Mouse (Mus musculus): ENCODE measurements around the gene Gas7. TPM values are rescaled to one million over a fixed set of nuclear protein-coding genes. Genes with fewer than 3 reads are reported as not detected.

The Gas7 gene
- total and polyA plus RNA-seq, 3 experiments, result 0.44 TPM; not detected in 2

DNA sequence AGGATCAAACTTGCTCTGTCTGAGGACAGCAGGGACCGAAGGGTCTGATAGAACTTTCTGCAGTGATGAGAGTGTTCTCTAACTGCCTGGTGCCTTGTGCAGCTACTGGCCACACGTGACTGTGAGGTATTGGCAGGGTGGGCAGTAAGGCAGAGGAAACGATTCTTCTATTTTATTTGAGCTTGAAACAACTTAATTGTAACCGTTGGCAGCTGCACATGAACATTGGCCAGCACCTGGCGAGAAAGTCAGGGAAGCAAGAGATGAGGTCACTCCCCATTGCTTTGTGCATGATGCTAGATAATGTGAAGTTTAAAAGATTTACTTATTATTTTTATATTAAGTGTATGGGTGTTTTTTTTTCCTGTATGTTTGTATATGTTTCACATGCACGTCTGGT lies 77.9 kb downstream of the Gas7 start:
- no peak for TF ChIP-seq POLR2AphosphoS5 (IDR thresholded peaks at IDR 0.05; ENCODE audit: insufficient replicate concordance, low read depth, low read length)
- TF ChIP-seq GATA2 (IDR thresholded peaks at IDR 0.05; ENCODE audit: borderline replicate concordance, low read depth, low read length), result no peak
- TF ChIP-seq CTCF (IDR thresholded peaks at IDR 0.05; ENCODE audit: low read depth, low read length), result no peak
- no peak for TF ChIP-seq GATA1 (IDR thresholded peaks at IDR 0.05; ENCODE audit: borderline replicate concordance, low read length)
- no peak for TF ChIP-seq TAL1 (conservative IDR thresholded peaks at IDR 0.05; ENCODE audit: low read depth, low read length)
- no peak overlapping the region for H3K4me3 ChIP-seq (ENCODE audit: low read depth, low read length)
- ATAC-seq (ENCODE audit: extremely low read depth, insufficient number of reproducible peaks, low FRiP score, poor library complexity, severe bottlenecking) (no peak), DNase-seq (ENCODE audit: low spot score) (no peak)
- no peaks in the 10 kb centered on the region for H3K36me3 ChIP-seq (replicated peaks)
- no peaks in the 10 kb centered on the region for H3K4me1 ChIP-seq (ENCODE audit: insufficient read depth, low read depth, low read length)
- H3K9me3 ChIP-seq (replicated peaks), result peaks cover 62% of the 10 kb centered on the region
- H3K27me3 ChIP-seq (ENCODE audit: insufficient read depth, low read length), result no peaks in the 10 kb centered on the region

DNA sequence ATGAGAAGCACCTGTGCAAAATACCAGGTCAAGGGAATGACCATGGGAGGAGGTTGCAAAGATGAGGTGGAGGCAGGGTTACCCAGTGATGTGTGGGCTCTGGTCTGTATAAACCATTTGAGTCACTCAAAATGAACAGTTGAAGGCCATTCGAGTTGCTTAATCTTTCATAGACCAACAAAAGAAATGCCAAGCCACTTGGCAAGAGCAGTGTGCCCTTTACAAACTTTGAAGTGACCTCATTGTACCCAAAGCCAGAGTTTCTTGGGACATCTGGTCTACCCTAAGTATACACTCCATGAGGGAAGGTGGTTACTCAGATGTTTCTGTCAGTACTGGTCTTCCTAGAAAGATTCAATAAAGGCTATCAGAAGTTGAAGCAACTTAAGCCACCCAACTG lies 80.5 kb downstream of the Gas7 start:
- ATAC-seq (ENCODE audit: extremely low read depth, insufficient number of reproducible peaks, low FRiP score, poor library complexity, severe bottlenecking) (no peak), DNase-seq (ENCODE audit: low spot score) (no peak)
- no peaks in the 10 kb centered on the region for H3K4me1 ChIP-seq (ENCODE audit: insufficient read depth, low read depth, low read length)
- no peak overlapping the region for H3K4me3 ChIP-seq (ENCODE audit: low read depth, low read length)
- H3K9me3 ChIP-seq (replicated peaks), result peaks cover 65% of the 10 kb centered on the region
- no peaks in the 10 kb centered on the region for H3K27me3 ChIP-seq (ENCODE audit: insufficient read depth, low read length)
- H3K36me3 ChIP-seq (replicated peaks), result no peaks in the 10 kb centered on the region
- TF ChIP-seq GATA1 (IDR thresholded peaks at IDR 0.05; ENCODE audit: borderline replicate concordance, low read length) (no peak), POLR2AphosphoS5 (IDR thresholded peaks at IDR 0.05; ENCODE audit: insufficient replicate concordance, low read depth, low read length) (no peak), TAL1 (conservative IDR thresholded peaks at IDR 0.05; ENCODE audit: low read depth, low read length) (no peak), CTCF (IDR thresholded peaks at IDR 0.05; ENCODE audit: low read depth, low read length) (no peak), GATA2 (IDR thresholded peaks at IDR 0.05; ENCODE audit: borderline replicate concordance, low read depth, low read length) (no peak)

DNA sequence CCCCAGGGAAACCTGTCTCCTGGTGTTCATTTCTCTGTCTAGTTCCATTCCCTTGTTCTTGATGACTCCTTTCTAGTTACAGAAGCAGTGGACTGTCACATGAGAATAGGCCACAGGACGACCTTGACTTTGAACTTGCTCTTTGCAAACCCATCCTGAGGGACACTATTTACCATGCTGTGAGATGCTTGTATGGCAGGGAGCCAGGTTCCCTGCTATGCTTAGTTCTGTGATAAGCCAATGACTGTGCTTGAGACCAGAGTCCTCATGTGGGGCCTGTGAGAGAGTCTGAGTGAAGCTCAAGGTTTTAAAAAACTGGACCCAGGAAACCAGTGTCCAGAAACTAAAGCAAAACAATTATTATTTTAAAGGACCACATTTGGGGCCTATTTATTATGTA lies 81.2 kb downstream of the Gas7 start:
- TF ChIP-seq GATA1 (IDR thresholded peaks at IDR 0.05; ENCODE audit: borderline replicate concordance, low read length), result no peak
- TF ChIP-seq POLR2AphosphoS5 (IDR thresholded peaks at IDR 0.05; ENCODE audit: insufficient replicate concordance, low read depth, low read length), result no peak
- no peak for TF ChIP-seq GATA2 (IDR thresholded peaks at IDR 0.05; ENCODE audit: borderline replicate concordance, low read depth, low read length)
- no peak for TF ChIP-seq TAL1 (conservative IDR thresholded peaks at IDR 0.05; ENCODE audit: low read depth, low read length)
- no peak for TF ChIP-seq CTCF (IDR thresholded peaks at IDR 0.05; ENCODE audit: low read depth, low read length)
- peaks cover 65% of the 10 kb centered on the region for H3K9me3 ChIP-seq (replicated peaks)
- no peaks in the 10 kb centered on the region for H3K27me3 ChIP-seq (ENCODE audit: insufficient read depth, low read length)
- no peaks in the 10 kb centered on the region for H3K36me3 ChIP-seq (replicated peaks)
- ATAC-seq (ENCODE audit: extremely low read depth, insufficient number of reproducible peaks, low FRiP score, poor library complexity, severe bottlenecking) (no peak), DNase-seq (ENCODE audit: low spot score) (no peak)
- H3K4me1 ChIP-seq (ENCODE audit: insufficient read depth, low read depth, low read length), result no peaks in the 10 kb centered on the region
- H3K4me3 ChIP-seq (ENCODE audit: low read depth, low read length), result no peak overlapping the region

DNA sequence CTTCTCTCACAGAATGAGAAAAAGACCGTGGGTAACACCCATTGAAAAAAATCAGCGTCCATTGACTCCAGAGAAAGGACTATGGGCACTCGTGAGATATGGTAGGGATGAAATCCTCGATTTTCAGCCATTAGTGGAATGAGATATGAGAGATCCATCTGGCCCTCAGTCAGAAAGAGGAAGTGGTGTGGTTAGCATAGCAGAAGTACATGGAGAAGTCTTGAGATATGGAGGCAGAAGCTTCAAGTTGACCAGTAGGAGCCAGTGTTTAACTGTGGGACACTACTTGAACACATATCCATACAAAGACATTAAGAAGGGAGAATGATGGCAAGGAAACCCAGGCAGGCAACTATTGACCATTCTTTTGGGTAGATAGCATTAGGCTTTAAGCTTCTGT lies 82.1 kb downstream of the Gas7 start:
- no peak overlapping the region for H3K4me3 ChIP-seq (ENCODE audit: low read depth, low read length)
- TF ChIP-seq TAL1 (conservative IDR thresholded peaks at IDR 0.05; ENCODE audit: low read depth, low read length) (no peak), POLR2AphosphoS5 (IDR thresholded peaks at IDR 0.05; ENCODE audit: insufficient replicate concordance, low read depth, low read length) (no peak), GATA2 (IDR thresholded peaks at IDR 0.05; ENCODE audit: borderline replicate concordance, low read depth, low read length) (no peak), GATA1 (IDR thresholded peaks at IDR 0.05; ENCODE audit: borderline replicate concordance, low read length) (no peak), CTCF (IDR thresholded peaks at IDR 0.05; ENCODE audit: low read depth, low read length) (no peak)
- ATAC-seq (ENCODE audit: extremely low read depth, insufficient number of reproducible peaks, low FRiP score, poor library complexity, severe bottlenecking) (no peak), DNase-seq (ENCODE audit: low spot score) (no peak)
- no peaks in the 10 kb centered on the region for H3K36me3 ChIP-seq (replicated peaks)
- no peaks in the 10 kb centered on the region for H3K27me3 ChIP-seq (ENCODE audit: insufficient read depth, low read length)
- H3K9me3 ChIP-seq (replicated peaks), result peaks cover 65% of the 10 kb centered on the region
- H3K4me1 ChIP-seq (ENCODE audit: insufficient read depth, low read depth, low read length), result no peaks in the 10 kb centered on the region

DNA sequence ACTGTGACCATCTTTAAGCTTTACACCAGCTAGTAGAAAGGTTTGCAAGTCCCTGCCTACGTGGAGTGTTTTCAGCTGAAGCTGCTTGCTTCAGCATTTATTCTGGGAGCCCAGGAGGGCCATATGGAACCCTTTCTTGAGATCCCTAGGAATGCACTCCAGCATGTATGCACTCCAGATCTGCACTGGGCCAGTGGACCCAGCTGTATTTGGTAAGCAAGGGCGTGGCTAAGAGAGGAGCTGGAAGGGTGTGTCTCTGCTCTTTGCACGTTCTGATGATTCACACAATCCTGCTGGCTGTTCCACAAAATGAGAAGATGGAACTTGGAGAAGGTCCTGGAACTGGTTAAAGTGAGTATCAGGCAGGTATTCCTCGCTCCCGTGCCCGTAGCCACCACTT lies 83.3 kb downstream of the Gas7 start:
- Histone ChIP-seq H3K9me3 (replicated peaks) (peaks cover 62% of the 10 kb centered on the region), H3K36me3 (replicated peaks) (no peaks in the 10 kb centered on the region), H3K4me3 (ENCODE audit: low read depth, low read length) (no peak overlapping the region), H3K4me1 (ENCODE audit: insufficient read depth, low read depth, low read length) (no peaks in the 10 kb centered on the region), H3K27me3 (ENCODE audit: insufficient read depth, low read length) (no peaks in the 10 kb centered on the region)
- ATAC-seq (ENCODE audit: extremely low read depth, insufficient number of reproducible peaks, low FRiP score, poor library complexity, severe bottlenecking) (no peak), DNase-seq (ENCODE audit: low spot score) (no peak)
- TF ChIP-seq TAL1 (conservative IDR thresholded peaks at IDR 0.05; ENCODE audit: low read depth, low read length) (no peak), POLR2AphosphoS5 (IDR thresholded peaks at IDR 0.05; ENCODE audit: insufficient replicate concordance, low read depth, low read length) (no peak), CTCF (IDR thresholded peaks at IDR 0.05; ENCODE audit: low read depth, low read length) (no peak), GATA1 (IDR thresholded peaks at IDR 0.05; ENCODE audit: borderline replicate concordance, low read length) (no peak), GATA2 (IDR thresholded peaks at IDR 0.05; ENCODE audit: borderline replicate concordance, low read depth, low read length) (no peak)

DNA sequence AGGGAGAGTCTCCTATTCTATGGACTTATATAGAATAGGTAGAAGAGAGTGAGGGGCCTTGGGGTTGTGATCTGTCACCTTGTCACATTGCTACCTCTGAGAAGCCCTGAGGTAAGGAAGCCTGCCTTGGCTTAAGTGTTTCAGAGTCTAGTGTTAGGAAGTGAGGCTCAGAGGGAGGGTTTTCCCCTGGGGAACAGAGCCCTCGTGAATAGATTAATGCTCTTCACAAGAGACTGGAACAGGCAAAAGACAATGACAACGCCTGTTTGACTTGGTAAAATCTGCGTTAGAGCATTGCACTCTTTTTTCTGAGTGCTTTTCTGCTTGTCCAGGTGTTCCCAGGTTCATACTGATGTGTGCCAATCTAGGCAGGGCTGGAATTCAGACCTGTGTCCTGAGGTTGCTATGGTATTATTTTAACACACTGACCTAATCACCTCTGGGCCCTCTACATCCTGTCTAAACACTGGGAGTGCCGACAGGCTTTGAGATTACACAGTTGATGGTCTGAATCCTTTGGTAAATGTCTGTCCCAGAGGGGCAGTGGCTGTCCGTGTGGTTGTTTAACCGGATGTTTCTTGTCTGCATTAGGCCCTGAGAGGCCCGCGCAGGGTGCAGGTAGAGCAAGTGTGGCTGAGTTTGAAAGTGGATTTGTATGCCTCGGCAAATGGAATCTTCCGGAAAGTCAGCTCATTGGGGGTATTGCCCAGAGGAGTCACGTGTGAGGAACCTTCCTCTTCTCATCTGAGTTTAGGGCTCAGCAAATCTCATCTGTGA lies 89.6 kb downstream of the Gas7 start:
- Histone ChIP-seq H3K4me3 (ENCODE audit: low read depth, low read length) (no peak overlapping the region), H3K27me3 (ENCODE audit: insufficient read depth, low read length) (no peaks in the 10 kb centered on the region), H3K4me1 (ENCODE audit: insufficient read depth, low read depth, low read length) (no peaks in the 10 kb centered on the region), H3K36me3 (replicated peaks) (no peaks in the 10 kb centered on the region), H3K9me3 (replicated peaks) (peaks cover 61% of the 10 kb centered on the region)
- no peak for ATAC-seq (ENCODE audit: extremely low read depth, insufficient number of reproducible peaks, low FRiP score, poor library complexity, severe bottlenecking)
- DNase-seq (ENCODE audit: low spot score), result no peak
- no peak for TF ChIP-seq TAL1 (conservative IDR thresholded peaks at IDR 0.05; ENCODE audit: low read depth, low read length)

Data from G1E (cell line).